Mouse (Mus musculus) neutrophil, adult 83 days (primary cell): ENCODE measurements around the gene Sgsm2. TPM values are rescaled to one million over a fixed set of nuclear protein-coding genes. Genes with fewer than 3 reads are reported as not detected.

Experiments
- total RNA-seq, 2 experiments: library from RNA; stranded (reverse); gene quantifications; one replicate each; pipeline ENCODE4 v1.2.4; 2023

The Sgsm2 gene
- 1 to 10 TPM; 1.9 TPM for total RNA-seq

GRCm38 (mm10) chr11:74896901-74897677 lies at the start of gene Sgsm2:
Sgsm2 (minus strand) TSS chr11:74897060.

GRCm38 (mm10) chr11:74925577-74926387 lies 28.9 kb upstream of the Sgsm2 start, which contains the start of the genes Smg6 and Srr:
Smg6 (plus strand) TSS chr11:74925823.
Srr (minus strand) TSS chr11:74925948.

GRCm38 (mm10) chr11:74897678-74898516 lies 1.0 kb upstream of the Sgsm2 start, which contains the start of gene Tsr1:
Tsr1 (plus strand) TSS chr11:74898071.

GRCm38 (mm10) chr11:74830256-74831161 lies 66.4 kb downstream of the Sgsm2 start, which contains the start of gene Mnt:
Mnt (plus strand) TSS chr11:74830920.

Other genes with a start within 250 kb of the Sgsm2 start
- gene Cluh, start 247.6 kb downstream of the Sgsm2 start, total RNA-seq: 10 to 100 TPM; 18.7 to 19.6 TPM
- gene Pafah1b1, start 172.4 kb downstream of the Sgsm2 start, total RNA-seq: 10 to 100 TPM; 89.5 to 96.1 TPM
- gene Mettl16, start 126.2 kb downstream of the Sgsm2 start, total RNA-seq: 10 to 100 TPM in 1 of 2 experiments, 1 to 10 TPM in 1; 9.7 to 10.7 TPM
- 10 to 100 TPM; 30.1 to 34.6 TPM for gene Mnt, start 66.1 kb downstream of the Sgsm2 start, total RNA-seq
- gene Tsr1, start 1.0 kb upstream of the Sgsm2 start, total RNA-seq: 10 to 100 TPM; 10.7 to 14.0 TPM
- 10 to 100 TPM; 22.4 to 26.9 TPM for gene Smg6, start 28.8 kb upstream of the Sgsm2 start, total RNA-seq
- gene Srr, start 28.9 kb upstream of the Sgsm2 start, total RNA-seq: 1 to 10 TPM; 6.4 to 7.5 TPM